Mouse (Mus musculus) lung, adult 18-20 months (tissue): Measurements from ENCODE around the gene Ift27.

Experiments
- DNase-seq, 2 experiments: peaks; one replicate each; pipeline ENCODE4 v3.0.0; 2022; ENCODE audit warnings: mixed read lengths in 2 of 2

Gene Ift27

DNA sequence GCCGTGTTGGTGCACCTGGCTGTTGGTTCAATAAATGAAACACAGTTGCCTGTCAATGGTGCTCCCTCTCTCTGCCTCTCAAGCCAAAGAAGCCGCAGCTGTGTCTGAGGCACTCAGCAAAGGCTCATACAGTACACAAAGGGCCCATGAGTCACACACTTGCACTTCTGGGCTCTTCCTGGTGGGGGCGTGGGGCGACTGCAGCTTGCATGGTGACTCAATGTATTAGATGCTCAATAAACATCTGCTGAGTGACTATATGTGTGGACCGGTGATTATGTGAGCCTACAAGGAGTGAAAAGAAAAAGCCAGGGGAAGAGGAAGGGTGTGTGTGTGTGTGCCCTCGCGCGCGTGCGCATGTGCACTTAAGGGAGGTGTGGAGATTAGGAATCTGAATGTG, 2.3 kb downstream of the Ift27 start:
- DNase-seq = no peak

DNA sequence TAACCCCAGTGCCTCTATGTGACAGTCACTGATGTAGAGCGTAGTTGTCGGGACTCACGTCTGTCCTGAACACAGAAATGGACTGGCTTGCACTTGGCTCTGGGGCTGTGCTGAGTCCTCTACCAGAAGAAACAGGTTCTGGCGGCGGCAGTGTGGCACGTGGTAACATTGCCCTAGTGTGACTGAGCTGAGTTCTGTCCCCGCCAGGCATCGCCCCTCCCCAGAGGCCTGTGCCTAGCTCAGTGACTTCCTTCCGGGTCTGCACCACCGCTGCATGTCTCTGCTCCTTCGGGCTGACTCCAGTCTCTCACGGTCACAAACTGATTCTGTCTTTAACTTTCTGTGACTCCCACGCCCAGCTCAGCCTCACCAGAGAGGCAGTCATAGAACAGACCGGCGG, 3.2 kb downstream of the Ift27 start:
- peak in 1 of 2 experiments; percentile 37 for DNase-seq

DNA sequence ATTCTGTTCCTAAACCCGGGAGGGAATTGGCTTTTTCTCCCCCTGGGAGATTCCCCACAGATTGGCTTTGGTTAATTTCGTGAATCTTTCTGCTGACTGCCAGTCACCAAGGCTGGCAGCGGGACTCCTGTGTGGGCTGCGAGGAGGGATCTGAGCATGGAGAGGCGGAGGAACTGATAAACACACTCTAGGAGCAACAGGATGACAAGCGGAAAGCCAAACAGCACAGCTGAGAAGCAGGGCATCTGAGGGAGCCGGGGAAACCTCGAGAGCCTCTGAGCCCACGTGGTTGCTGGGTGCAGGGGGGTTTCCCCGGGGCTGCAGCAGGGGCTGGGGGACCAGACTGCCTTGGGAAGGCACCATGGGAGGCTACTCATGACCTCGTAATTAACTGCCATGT, 4.3 kb downstream of the Ift27 start:
- DNase-seq = no peak

DNA sequence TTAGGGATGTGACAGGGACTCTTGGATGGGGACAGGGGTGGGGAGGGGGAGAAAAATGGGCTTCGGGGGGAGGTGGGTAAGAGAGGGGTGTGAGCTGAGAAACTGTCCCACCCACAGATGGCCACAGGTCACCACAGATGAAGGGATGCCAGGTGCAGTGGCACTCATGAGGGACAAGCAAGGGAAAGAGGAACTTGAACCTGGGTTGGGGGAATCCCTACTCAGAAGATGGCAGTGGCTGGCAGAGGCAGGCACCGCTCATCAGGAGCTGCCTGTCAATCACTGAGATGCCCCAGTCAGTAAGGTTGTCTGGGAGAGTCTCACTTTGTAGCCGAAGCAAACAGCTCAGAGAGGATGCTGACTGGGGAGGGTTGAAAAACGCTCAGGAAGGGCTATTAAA, 8.6 kb downstream of the Ift27 start:
- DNase-seq = no peak

DNA sequence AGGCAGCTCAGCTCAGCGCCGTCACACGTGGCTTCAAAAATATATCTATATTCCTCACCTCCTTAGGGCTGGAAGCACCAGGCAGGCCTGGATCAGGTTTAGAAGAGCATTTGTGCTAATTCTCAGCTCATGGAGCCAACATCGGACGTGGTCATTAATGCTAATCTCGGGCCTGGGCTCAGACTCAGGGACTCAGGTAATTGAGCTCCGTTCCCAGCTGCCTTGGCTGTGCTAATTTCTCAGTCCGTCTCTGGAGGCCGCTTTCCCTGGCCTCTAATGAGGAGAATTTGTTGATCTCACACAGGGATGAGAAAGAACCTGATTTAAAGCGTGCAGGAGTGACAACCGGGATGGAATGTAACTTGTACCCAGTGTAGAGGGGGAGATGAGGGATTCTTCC, 9.4 kb downstream of the Ift27 start:
- DNase-seq = no peak

DNA sequence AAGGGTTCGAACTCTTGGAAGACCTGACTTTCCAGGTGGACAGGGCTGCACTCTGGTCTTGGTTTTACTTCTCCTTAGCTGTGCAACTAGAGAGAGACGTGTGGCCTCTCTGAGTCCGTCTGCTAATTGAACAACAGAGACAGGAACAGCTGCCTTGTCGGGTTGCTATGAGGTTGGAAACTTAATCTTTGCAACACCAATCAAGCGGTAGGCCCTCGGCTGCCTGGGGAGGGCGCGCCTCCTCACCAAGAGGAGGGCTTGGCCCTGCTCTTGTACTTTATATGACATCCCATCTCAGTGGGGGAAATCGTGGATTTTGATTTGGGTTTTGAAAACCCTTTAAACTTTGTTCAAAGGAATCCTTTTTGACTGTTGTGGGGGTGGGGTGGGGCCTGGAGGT, 12.0 kb downstream of the Ift27 start:
- DNase-seq = no peak

DNA sequence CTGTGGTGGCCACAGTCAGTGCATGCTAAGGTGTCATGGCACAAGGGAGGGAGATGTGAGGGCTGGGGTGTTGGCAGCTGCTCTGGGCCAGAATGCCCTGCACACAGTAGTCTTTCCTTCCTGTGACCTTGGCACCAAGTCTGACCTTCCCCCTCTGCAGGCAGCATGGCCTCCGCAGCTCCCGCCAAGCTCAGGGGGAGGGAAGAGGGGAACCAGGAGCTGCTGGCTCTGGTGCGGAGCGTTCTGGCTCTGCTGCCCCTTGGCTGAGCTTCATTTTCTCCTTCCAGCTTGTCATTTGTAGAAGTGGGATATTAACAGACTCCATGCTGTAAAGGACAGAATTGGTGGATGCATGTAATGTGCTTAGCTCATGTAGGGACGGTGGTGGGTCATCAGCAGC, 15.6 kb downstream of the Ift27 start:
- no peak for DNase-seq

DNA sequence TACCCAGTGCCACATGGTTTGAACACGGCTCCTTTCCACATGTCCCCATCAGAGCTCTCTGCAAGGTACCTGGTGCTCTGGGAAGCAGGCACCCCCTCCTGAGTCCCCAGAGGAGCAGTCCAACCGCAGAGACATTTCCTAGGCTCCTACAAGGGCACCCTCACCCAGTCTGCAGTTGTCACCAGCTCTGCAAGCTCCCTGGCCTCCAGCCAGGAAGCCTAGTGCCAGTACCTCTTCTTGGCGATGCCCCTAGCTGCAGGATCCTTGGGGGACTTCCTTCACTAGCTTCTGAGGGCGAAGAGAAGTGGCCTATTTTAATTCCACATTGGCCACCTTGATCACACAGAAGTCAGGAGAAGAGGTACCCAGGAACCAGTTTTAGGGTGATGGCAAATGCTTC, 16.1 kb downstream of the Ift27 start:
- DNase-seq = no peak

DNA sequence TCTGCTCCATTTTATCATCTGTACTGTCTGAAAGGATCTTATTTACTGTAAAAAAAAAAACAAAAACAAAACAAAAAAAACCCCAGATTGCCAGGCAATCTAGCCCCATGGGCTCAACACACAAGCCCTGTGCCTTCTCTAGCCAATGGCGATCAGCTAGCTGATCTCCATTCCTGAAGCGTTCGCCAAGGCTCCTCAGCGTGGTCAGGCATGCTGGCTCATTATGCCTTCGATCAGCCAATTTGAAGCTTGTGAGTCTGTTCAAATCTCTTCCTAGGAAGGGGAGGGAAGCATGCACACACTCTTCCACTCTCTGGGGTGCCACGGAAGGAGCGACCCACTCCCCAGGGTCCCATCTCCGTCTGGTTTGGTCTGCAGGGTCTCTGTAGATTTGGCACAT, 16.6 kb downstream of the Ift27 start:
- DNase-seq = no peak

DNA sequence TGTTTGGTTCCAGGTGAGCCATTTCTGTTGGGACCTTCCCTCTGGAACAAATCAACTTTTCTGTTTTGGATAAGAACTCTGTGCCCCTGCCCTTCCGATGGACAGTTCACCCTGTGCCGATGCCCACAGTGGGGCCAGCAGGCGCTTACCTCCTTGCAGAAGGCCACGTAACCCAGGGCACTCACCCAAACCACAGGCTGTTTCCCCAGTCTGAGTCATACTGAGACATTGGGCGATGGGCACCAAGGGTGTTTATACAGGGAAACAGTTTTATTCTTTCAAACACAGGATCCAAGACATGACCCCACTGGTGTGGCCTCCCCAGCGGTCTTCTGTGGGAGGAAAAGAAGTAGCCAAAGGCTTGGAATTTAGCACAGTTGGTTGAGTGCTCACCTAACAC, 18.5 kb downstream of the Ift27 start:
- DNase-seq = no peak

DNA sequence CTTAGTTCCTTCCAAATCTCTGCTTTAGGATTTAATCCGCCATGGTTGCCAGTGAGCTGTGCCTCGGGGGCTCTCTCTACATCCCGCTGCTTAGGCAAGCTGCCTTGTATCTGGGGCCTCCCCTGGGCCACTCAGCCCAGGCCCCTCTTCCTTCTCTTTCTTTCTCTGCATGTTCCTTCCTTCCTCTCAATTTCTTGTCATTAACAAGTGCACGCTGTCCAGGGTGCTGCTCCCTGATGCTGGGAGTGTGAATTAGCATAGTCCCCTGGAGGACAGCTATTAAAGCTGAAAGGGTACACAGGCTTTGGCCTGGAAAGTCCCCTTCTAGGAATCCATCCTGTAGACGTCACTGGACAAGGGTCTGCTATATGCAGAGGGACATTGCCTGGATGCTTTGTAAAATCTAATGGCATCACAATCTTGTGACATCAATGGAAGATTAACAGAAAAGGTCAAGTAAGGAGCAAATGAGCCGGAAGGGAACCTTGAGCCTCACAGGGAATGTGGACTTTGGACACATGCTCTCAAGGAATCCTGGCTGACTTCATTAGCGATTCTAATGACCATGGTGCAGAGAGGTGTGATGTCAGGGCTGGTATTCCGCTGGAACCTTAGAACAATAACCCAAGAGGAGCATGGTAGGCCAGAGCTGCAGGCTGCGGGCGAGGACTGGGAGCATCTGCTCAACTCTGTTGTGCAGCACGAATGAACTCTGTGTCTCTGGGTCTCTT, 20.7 kb downstream of the Ift27 start:
- no peak for DNase-seq

DNA sequence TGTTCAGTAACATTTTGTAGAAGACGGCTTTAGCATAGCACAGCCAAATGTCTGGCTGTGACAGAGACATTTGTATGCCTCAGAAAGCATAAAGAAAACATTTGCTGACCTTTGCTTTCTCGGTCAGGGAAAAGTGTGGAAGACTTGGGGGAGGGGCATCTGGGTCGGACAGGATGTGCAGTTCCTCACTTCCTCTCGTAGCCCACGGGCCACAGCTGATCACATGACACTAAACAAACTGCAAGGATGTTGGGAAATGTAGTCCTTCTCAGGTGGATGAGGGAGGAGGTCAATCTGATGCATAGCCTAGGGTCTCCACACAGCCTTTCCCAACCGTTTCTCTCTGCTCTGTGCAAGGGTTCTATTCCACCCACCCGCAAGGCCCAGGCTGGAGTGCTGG, 25.3 kb downstream of the Ift27 start:
- no peak for DNase-seq

DNA sequence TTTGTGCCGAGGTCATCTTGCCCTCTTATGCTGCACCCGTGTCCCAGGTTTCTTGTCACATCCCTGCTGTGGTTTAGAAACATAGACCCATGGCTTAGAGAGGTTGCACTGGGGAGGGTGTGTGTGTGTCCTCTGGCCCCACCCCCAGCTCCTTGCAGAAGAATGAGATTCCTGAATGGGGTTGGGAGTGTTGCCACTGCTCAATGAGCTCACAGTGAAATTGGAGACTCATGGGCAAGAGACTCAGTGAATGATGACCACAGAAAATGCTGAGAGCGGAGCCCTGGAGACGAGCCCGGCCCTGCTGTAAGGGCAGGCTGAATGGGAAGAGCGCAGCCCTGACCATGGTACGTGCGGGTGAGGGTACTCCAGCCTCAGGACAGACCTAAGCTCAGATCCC, 33.7 kb downstream of the Ift27 start:
- no peak for DNase-seq

DNA sequence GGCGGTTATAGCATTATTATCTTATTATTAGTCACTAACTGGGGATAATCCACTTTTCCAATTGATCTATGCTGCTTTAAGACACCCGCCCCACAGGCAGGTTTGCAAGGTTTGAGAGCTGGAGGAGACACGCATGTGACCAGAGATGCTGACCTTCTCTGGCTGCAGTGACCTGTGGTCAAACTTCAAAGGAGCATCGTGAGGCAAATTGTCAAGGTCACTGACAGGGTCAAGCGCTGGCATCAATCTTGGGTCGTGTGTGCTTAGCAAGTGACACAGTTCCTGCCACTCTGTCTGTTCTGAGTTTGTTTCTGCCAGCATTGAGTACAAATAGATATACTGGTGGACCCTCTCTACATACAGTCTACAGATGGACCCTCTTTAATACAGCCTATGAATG, 39.3 kb downstream of the Ift27 start:
- no peak for DNase-seq

DNA sequence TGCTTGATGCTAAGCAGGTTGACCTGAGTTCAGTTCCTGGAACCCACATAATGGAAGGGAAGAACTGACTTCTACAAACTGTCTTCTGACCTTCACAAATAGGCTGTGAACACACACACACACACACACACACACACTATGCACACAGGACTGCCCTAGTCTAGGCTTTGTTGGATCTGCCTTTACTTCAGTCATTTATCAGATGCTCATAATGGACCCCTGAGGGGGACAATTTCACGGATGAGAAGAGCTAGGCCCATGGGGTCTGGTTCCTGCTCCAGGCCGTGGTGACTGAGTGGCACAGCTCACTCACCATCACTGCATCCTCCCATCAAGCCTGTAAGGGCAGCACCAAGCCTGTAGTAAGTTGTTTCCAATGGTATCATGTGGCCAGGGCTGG, 40.5 kb downstream of the Ift27 start:
- no peak for DNase-seq

DNA sequence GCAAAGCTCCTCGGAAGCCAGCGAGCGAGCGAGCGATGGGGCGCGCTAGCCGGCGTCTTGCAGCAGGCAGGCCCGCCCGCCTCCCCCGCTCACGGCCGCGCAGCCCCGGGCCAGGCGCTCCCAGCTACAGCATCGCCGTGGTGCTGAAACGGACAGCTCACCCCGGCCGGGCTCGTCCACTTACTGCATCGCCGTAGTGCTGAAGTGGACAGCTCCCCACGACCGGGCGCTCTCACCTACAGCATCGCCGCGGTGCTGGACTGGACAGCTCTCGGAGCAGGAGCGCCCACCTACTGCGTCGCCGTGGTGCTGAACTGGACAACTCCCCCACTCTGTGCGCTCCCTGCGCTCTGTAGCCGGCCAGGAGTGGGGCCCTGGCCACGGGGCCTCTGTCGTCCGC, 54.2 kb downstream of the Ift27 start, which contains the start of gene Cacng2:
Gene Cacng2, minus strand, starts transcription at position 325 of the 400 bp plus-strand sequence.
- DNase-seq = peak; percentile 91 to 94

DNA sequence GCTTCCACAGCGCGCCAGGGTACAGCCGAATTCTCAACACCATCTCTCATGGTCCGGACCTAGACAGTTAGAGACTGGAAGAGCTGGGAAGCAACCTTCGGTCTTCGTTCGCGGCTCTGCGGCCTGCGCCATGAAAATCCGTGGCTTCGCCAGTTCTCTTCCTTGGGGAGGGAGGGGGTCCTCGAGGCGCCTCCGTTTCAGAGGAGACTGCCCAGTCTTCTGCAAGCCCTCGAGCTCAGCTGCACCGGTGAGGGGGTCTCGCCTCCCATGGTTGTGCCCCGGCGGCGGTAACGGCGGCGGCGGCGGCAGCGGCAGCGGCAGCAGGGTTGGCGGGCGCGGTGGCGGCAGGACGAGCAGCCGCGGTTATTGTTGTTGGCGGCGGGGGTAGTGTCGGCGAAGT, 54.7 kb downstream of the Ift27 start:
- DNase-seq = no peak

DNA sequence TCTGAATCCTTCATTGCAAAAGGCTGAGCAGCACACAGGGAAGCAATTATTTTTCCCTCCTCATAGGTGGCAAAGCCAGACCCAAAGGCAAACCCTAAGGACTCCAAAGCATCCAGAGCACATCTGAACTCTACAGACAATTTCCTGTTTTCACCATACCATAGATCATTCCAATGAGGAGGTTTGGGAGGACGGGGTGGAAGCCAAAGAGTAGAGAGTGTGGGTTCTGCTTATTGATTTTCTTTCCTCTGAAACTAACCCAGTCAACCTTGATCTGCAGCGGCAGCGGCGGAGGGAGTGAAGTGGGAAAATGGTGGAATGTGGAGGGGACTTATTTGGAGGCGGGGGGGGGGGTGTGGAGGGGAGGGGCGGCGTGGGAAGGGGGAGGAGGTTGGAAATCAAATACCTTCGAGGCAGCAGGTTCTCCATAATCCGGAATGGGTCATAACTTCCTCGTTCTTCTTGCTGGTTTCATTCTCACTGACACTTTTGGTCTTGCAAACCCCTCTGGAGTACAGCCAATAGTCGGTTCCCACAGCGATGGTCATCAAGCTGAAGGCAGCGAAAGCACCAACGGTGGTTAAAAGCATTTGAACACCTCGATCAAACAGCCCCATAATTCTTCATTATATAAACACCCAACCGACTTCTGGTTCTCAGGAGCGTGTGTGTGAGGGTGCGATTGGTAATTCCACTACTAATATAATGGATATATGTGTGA, 55.5 kb downstream of the Ift27 start:
- DNase-seq = no peak

DNA sequence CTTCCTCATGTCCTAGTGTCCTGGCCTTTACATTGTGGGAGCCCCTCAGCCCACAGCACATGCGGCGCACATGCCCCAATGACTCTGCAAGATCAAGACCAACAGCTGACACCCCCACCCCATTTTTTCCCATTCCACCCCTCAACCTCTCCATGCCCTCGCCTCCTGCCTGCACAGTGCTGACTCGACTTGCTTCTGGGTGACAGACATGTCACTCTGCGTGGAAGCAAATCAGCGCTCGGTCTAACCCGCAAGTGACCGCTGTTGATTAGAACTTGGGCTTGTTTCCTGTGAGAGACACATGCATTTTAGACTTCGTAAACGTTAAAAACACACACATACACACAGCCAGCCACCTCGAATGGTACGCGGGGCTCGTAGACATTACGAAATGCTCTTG, 56.2 kb downstream of the Ift27 start:
- no peak for DNase-seq

DNA sequence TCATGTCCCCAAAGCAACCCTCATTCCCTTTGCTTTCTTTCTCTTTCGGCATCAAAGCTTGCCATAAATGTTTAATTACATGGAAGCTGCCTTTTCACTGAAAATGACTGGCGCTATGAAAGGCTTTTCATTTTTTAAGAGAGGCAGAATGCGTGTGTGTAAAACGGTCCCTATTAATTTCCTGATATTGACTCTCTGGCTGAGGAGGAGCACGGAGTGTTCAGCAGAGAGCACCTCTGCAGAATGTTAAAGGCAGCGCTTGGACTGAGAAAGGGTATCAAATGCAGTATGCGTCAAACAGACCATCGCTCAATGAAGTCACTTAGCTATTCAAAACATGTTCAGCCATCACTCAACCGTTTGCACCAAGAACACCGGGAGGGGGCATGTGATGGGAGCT, 57.0 kb downstream of the Ift27 start:
- DNase-seq = no peak

DNA sequence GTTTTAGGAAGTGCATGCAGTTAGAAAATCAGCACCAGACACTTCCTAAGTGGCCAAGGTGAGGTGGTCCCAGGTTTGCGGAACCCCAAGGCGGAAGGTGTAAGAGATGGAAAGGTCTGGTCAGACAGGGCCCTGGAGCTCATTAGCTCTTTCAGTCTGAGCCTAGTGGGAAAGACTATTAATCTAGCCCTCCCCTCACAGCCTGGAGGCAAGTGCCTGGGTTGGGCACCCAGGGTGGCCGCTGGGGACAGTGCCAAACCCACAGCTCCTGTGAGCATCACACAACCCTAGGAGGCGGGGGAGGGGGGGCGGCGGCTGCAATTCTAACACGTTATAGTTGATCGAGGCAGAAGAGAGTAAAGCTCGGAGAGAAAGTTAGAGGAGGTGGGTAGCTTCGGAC, 57.7 kb downstream of the Ift27 start:
- no peak for DNase-seq
